Mouse (Mus musculus) neural tube, embryonic 14.5 days (tissue): ENCODE results near the gene 1700067K01Rik. TPM values are rescaled to one million over a fixed set of nuclear protein-coding genes. Genes with fewer than 3 reads are reported as not detected.
A peak's percentile ranks its signal among the peaks of the same experiment; 100 is the strongest.

ENCODE experiments used
- ATAC-seq: fragments of 200-750 bp; cut with Nextera tagmentation; 2 replicates; pipeline ENCODE4 v1.8.0; 2017; ENCODE audit warnings: low read depth, mild to moderate bottlenecking, moderate TSS enrichment, moderate library complexity
- H3K27ac ChIP-seq: fragments of 300-500 bp; sonication (generic); 2 replicates; pipeline ENCODE4 v1.5.1; 2014; ENCODE audit warnings: low read depth, mild to moderate bottlenecking, control low read depth, low read length, moderate library complexity, mixed read lengths
- H3K27me3 ChIP-seq: fragments of 300-500 bp; sonication (generic); 2 replicates; pipeline ENCODE4 v1.6.1; 2014; ENCODE audit warnings: low read length; ENCODE audit not compliant: control insufficient read depth, insufficient read depth
- H3K36me3 ChIP-seq: fragments of 300-500 bp; sonication (generic); 2 replicates; pipeline ENCODE4 v1.6.1; 2014; ENCODE audit warnings: low read length, mixed read lengths; ENCODE audit not compliant: control insufficient read depth, insufficient read depth
- H3K4me1 ChIP-seq: fragments of 300-500 bp; sonication (generic); 2 replicates; pipeline ENCODE4 v1.6.1; 2014; ENCODE audit warnings: low read length; ENCODE audit not compliant: control insufficient read depth, insufficient read depth
- H3K4me2 ChIP-seq: fragments of 300-500 bp; sonication (generic); 2 replicates; pipeline ENCODE4 v1.6.1; 2014; ENCODE audit warnings: mild to moderate bottlenecking, low read depth, low read length, control low read depth
- H3K4me3 ChIP-seq: fragments of 300-500 bp; sonication (generic); 2 replicates; pipeline ENCODE4 v1.5.1; 2014; ENCODE audit warnings: low read depth, low read length, control low read depth, mixed read lengths
- H3K9ac ChIP-seq: fragments of 300-500 bp; sonication (generic); replicated peaks from 2 replicates; pipeline ENCODE4 v1.6.1; 2014; ENCODE audit warnings: low read depth, mild to moderate bottlenecking, control low read depth, low read length, mixed read lengths
- H3K9me3 ChIP-seq: fragments of 300-500 bp; sonication (generic); 2 replicates; pipeline ENCODE4 v1.6.1; 2016; ENCODE audit warnings: low read length; ENCODE audit not compliant: control insufficient read depth
- WGBS: fragments of 180-500 bp; shearing (Covaris S2); extraction: QIAGEN DNeasy Blood & Tissue Kit; methylation state at CpG from one replicate; pipeline ENCODE4 v1.1.7; 2014; 5-methylcytosine and 5-hydroxymethylcytosine counted together
- polyA plus RNA-seq: library from polyadenylated mRNA; unstranded; fragments of >200 nt; fragmentation: Nextera tagmentation; extraction: Ambion mirVana; gene quantifications from 2 replicates; pipeline ENCODE4 v1.2.1, GENCODE M21; 2014

The 1700067K01Rik gene
- polyA plus RNA-seq, 1 experiment from 2014 or later: 0.86 TPM

DNA sequence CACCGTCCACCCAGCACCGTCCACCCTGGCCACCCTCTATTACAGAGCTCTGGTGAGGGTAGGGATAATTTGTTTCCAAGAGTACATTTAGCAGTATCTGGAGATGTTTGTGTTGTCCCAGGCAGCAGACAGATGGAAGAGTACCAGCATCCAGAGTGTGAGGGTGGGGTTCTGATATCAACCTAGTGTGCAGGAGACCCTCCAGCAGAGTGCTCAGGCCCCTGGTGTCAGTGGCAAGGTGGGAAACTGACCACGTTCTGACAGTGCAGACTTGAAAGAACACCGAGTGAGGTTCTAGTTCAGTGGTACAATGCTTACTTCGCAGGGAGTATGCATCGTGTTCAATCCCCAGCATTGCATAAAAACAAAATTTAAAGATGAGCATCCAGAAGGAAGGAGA is 29.6 kb upstream of the 1700067K01Rik start:
- Histone ChIP-seq H3K4me2 (peak overlapping the region; percentile 64), H3K27me3 (no peaks in the 10 kb centered on the region), H3K9ac (peak overlapping the region; percentile 58; the same call in 1 of the 2 replicates), H3K27ac (no peak overlapping the region; the same call in 1 of the 2 replicates), H3K36me3 (no peaks in the 10 kb centered on the region), H3K9me3 (no peaks in the 10 kb centered on the region), H3K4me3 (peak overlapping the region; percentile 88; the same call in 1 of the 2 replicates), H3K4me1 (peaks cover 17% of the 10 kb centered on the region)
- WGBS: 79% methylated on average over 6 of the region's 6 CpGs
- ATAC-seq: no peak

DNA sequence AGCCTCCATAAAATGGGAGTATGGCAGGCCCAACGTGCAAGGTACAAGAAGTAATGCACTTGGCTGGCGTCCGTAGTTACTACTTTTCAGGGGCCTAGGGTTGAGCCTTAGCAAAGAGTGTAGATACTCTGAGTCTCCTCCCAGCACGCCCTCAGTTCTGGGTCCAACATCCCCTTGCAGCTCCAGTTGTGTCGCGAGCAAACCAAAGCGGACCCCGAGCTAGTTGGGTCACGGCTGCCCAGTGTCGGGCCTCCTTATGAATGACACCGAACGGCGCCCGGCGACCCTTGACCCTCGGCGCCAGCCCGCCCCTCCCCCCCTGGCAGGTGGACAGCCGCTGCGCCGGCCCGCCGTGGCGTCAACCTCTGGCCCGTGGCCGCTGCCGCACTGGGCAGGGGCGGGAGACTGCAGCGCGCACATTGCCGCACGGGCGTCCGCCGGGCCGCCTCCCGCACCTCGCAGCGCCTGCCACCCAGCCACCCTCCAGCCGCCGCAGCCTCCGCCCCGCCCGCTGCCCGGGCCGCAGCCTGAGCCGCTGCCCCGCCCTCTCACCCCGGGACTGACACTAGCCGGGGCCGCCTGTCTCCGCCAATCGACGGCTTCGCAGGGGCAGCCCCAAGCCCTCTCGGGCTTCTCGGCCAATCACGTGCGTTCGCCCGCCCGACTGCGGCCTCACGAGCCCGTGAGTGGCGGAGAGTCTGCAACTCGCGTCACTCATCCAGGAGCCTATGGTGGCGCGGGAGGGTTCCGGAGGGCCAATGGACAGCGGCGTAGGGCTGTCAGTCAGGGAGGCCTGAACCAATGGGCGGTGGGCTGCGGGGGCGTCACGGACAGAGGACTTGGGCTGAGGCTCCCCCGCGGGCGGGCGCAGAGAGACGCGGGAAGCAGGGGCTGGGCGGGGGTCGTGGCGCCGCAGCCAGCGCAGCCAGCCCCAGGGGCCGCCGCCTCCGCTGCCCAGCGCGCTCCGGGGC is 28.9 kb upstream of the 1700067K01Rik start, which contains the start of gene Prkaca:
Prkaca (plus strand) TSS at position 844 of the 971 bp plus-strand sequence.
- peaks cover 17% of the 10 kb centered on the region for H3K4me1 ChIP-seq
- no peaks in the 10 kb centered on the region for H3K27me3 ChIP-seq
- peak; percentile 99 for ATAC-seq
- no peaks in the 10 kb centered on the region for H3K36me3 ChIP-seq
- H3K9me3 ChIP-seq: no peaks in the 10 kb centered on the region
- WGBS: under 1% methylated on average over 82 of the region's 94 CpGs
- H3K4me2 ChIP-seq: peak within 1 kb of the TSS; percentile 93
- peak within 1 kb of the TSS; percentile 78 for H3K27ac ChIP-seq
- H3K4me3 ChIP-seq: peak within 1 kb of the TSS; percentile 88
- H3K9ac ChIP-seq: peak within 1 kb of the TSS; percentile 94

DNA sequence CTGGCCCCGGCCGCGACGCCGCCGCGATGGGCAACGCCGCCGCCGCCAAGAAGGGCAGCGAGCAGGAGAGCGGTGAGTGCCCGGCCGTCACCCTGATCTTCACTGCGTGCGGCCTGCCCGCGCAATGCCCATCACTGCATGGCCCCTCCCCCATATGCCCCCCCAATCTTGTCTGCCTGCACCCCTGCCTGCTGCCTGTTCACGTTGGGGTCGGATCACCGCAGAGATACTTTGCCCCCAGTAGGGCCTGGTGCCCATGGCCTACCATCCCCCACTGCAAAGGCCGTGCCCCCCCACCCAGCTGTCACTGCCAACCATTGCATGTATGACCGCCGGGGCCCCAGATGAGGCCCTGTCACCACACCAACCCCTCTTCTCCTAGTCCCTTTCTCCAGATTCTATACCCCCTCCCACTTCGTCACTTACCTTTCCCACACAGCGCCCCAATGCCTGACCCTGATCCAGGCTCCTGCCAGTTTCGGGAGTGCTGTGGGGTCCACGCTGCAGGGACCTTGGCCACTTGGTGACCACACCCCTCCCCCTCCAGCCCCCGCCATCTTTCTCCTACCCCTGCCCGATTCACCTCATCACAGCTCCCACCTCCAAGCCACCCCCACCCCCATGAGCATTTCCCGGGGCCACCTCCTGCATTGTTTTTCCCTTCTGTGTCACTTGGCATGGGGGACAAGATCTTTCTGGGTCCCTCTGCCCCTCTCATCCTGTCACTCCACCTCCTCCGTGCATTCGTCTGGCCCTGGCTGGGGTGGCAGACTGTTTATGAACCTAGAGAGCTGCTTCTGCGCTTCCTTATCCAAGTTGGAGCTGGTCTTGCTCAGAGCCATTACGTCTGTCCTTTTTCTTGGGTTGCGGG is 27.9 kb upstream of the 1700067K01Rik start:
- ATAC-seq: peak; percentile 42; the same call in 1 of the 2 replicates
- Histone ChIP-seq H3K4me1 (peaks cover 17% of the 10 kb centered on the region), H3K9me3 (no peaks in the 10 kb centered on the region), H3K9ac (peak overlapping the region; percentile 94), H3K4me3 (peak overlapping the region; percentile 88), H3K36me3 (no peaks in the 10 kb centered on the region), H3K27ac (peak overlapping the region; percentile 71), H3K4me2 (peak overlapping the region; percentile 93), H3K27me3 (no peaks in the 10 kb centered on the region)
- 2% methylated on average over 36 of the region's 37 CpGs for WGBS

DNA sequence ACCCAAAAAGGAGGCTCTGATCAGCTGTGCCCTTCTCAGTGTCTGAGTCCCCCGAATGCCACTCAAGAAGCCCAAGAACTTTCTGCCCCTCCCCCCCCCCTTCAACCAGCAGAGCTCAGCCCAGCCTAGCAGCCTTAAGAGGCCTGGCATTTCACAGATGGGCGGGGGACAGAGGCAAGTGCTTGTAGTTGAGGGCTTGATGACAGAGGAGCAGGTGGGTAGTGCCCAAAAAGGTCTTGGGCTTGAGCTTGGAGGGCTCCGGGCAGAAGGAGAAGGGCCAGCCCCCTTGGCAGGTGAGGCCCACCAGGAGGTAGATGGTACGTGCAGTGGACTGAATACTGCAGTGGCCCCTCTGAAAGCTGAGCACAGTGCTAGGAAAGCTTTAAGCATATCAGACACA is 26.8 kb upstream of the 1700067K01Rik start:
- Histone ChIP-seq H3K4me1 (peaks cover 17% of the 10 kb centered on the region), H3K4me3 (no peak overlapping the region)

DNA sequence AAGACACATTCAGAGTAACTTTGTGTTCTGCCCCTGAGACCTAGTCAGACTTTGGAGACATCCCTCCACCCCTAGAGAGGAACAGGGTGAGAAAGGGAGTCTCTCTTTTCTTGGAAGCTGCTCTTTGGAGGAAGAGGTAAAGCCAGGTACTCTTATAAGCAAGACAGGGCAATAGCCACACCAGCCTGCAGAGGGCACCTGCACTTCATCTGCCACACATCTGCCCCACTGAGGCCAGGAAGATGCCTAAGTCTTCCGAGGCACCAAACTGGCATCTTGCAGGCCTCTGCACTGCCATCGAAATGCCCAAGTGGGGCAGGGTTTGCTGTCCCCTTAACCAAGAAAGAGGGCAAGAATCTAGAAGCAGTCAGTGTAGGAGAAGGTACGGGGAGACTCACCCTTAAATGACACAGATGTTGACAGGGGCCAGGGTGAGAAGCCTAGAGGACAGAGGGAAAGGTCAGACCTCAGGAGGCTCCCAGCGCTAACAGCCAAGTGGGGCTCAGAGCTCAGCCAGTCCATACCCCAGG is 25.1 kb upstream of the 1700067K01Rik start:
- Histone ChIP-seq H3K4me1 (peaks cover 17% of the 10 kb centered on the region), H3K9me3 (no peaks in the 10 kb centered on the region), H3K9ac (no peak overlapping the region), H3K36me3 (peaks cover 5% of the 10 kb centered on the region; the same call in 1 of the 2 replicates), H3K4me2 (no peak overlapping the region), H3K27me3 (no peaks in the 10 kb centered on the region), H3K27ac (no peak overlapping the region), H3K4me3 (no peak overlapping the region)
- ATAC-seq: no peak
- 84% methylated on average over 4 of the region's 4 CpGs for WGBS

More for the DNA sequence above, 26.8 kb upstream of the 1700067K01Rik start:
- 88% methylated on average over 4 of the region's 4 CpGs for WGBS
- H3K36me3 ChIP-seq: no peaks in the 10 kb centered on the region
- H3K9me3 ChIP-seq: no peaks in the 10 kb centered on the region
- no peak overlapping the region for H3K9ac ChIP-seq
- no peak overlapping the region for H3K27ac ChIP-seq
- ATAC-seq: no peak
- H3K4me2 ChIP-seq: no peak overlapping the region
- H3K27me3 ChIP-seq: no peaks in the 10 kb centered on the region

DNA sequence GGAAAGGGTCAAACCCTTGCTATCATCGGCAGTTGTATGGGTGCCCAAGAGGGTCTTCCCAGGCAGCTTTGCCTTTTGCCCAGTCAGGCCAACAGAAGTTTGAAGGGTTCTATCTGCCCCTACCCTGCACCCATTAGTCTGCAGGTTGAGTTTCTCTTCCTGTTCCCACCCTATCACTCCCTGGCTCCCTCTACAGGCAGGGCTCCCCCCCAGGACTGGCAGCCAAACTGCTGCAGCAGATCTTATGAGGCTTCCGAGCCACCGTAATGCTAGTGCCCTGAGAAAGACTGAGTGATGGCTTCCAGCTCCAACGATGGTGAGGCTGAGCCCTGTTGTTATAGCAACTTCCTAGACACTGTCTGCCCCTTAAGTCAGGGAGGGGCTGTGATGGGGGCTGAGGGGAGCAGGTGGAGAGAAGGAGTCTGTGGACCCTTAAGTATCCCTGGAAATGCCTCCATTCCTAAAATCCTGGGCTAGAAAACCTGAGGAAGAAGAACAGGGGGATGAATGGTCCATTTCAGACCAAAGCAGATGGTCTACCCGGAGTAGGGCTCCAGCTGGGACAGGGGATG is 24.4 kb upstream of the 1700067K01Rik start:
- Histone ChIP-seq H3K36me3 (peaks cover 8% of the 10 kb centered on the region; the same call in 1 of the 2 replicates), H3K4me2 (no peak overlapping the region), H3K27me3 (no peaks in the 10 kb centered on the region), H3K4me3 (no peak overlapping the region), H3K4me1 (peaks cover 14% of the 10 kb centered on the region), H3K27ac (no peak overlapping the region), H3K9ac (no peak overlapping the region), H3K9me3 (no peaks in the 10 kb centered on the region)
- 89% methylated on average over 5 of the region's 5 CpGs for WGBS
- no peak for ATAC-seq

DNA sequence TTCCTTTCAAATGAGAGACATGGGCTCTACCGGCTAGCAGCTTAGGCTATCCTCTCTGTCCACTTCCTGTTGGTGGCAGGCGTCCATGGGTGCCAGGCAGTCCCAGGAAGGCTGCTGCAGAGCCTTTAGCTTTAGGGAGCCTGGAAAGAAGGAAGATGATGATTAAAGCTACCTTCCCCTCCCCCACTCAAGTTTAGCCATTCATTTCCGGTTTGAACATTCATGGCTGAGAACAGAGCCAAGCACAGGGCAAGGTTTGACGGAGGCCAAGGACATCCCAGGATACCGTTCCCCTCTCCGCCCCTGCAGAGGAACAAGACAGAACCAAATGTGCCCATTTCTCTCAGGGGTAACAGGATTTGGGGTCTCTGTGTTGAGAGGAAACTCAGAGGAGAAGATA is 23.7 kb upstream of the 1700067K01Rik start:
- 71% methylated on average over 6 of the region's 6 CpGs for WGBS

DNA sequence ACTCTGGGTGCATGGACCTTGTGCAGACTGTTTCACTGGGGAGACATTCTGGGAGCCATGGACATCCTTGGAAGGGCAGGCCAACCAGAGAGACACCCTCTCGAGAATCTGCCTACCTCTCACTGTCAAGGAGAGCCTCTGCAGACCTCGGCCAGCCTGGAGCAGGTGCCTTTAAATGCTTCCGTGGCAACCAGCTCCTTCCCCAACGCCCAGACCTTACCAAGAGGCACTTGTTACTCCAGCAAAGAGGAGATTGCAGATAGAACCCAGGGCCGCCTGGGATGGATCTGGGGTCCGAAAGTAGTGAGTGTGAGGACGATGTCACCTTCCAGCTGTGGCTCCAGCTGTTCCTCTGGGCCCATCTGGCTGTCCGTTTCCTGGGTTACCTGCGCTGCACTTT is 23.1 kb upstream of the 1700067K01Rik start:
- WGBS: 76% methylated on average over 9 of the region's 9 CpGs
- no peak for ATAC-seq
- no peaks in the 10 kb centered on the region for H3K9me3 ChIP-seq
- H3K27me3 ChIP-seq: no peaks in the 10 kb centered on the region
- peaks cover 19% of the 10 kb centered on the region for H3K36me3 ChIP-seq
- no peak overlapping the region for H3K27ac ChIP-seq
- no peak overlapping the region for H3K4me3 ChIP-seq
- H3K4me2 ChIP-seq: no peak overlapping the region
- H3K9ac ChIP-seq: no peak overlapping the region
- H3K4me1 ChIP-seq: peaks cover 12% of the 10 kb centered on the region

More for the DNA sequence above, 23.7 kb upstream of the 1700067K01Rik start:
- ATAC-seq: no peak
- peaks cover 15% of the 10 kb centered on the region for H3K36me3 ChIP-seq
- no peaks in the 10 kb centered on the region for H3K9me3 ChIP-seq
- no peak overlapping the region for H3K4me2 ChIP-seq
- H3K4me3 ChIP-seq: no peak overlapping the region
- peaks cover 12% of the 10 kb centered on the region for H3K4me1 ChIP-seq
- H3K27me3 ChIP-seq: no peaks in the 10 kb centered on the region
- H3K27ac ChIP-seq: no peak overlapping the region
- H3K9ac ChIP-seq: no peak overlapping the region
